Mouse (Mus musculus): Measurements from ENCODE around the gene Tspan5.

The Tspan5 gene

DNA sequence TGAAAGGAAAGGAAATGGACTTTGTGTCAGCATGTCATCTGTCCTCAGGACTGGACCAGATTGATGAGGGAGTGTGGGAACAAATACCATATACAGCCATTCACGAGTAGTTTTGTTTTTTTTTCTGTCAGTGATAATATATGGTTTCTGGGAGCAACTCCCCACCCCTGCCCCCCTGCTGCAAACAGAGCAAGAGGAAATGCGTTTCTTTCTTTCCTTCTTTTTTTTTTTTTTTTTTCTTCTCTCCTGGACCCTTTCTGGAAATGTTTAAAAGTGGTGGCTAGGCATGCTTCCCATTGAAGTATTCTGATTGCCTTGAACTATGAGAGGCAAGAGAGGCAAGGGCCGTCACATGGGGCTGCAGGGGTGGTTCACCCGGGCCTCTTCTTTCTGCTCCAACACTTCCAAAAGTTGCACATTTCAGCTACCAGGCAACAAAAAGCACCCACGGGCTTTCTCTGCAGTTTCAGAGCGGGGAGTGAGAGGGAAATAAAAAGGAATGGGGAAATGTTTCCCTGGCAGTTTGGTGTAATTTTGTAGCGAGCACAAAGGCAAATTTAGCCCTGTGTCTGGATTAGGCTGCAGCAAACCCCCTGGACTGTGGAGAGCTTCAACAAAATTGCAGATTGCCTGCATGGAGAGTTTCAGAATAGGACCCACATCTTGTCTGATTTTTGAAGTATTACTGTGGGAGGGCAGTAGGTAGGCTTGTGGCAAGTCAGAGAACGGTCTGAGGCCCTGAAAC is 2.2 kb downstream of the Tspan5 start:
- no peak for DNase-seq (ENCODE audit: low spot score)

DNA sequence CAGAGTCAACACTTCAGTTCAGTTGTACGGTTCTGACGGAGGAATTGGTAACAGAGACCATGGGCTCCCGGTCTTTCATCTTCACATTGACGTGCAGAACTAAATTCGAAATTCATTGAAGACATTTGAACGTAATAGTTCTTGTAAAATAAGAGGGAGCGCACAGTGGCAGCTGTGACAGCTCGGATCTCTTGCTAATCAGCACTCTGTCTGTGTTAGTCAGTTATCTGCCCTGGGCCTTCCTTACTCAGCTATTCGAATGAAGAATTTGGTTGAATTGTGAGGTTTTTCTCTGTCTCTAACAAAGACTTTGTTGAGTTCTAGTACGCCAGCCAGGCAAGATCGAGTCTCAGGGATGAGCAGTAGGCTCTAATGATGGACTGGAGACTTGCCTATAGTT is 3.1 kb downstream of the Tspan5 start:
- no peak for DNase-seq (ENCODE audit: low spot score)

DNA sequence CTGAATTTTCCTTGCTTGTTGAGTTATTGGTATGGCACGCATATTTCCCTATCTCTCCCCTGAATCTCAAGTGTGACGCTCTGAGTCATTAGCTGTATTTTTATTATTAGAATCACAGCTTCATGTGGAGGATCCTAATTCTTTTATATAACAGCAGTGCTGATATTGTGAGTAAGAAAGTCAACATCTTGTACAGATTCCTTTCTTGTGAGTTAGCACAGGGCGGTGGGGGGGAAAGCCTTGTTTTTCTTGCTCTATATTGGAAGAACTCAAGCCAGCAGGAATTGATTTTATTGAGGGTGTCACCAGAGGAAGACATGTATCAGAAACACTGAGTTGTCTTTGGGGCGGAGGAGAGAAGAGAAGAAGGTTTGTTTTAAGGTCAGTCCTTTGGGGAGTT is 3.6 kb downstream of the Tspan5 start:
- DNase-seq (ENCODE audit: low spot score) = no peak

DNA sequence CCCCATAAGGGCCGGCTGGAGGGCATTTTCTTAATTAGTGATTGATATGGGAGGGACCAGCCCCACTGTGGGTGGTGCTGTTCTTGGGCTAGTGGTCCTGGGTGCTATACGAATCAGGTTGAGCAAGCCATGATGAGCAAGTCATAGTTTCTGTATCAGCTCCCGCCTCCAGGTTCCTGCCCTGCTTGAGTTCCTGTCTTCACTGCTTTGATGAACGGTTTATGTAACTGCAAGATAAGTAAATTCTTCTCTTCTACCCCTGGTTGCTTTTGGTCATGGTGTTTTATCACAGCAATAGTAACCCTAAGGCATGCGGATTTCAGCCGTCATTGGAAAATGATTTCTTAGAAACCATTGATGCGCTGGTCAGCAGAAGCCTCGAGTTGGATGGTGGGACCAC is 4.6 kb downstream of the Tspan5 start:
- DNase-seq (ENCODE audit: low spot score) = no peak

DNA sequence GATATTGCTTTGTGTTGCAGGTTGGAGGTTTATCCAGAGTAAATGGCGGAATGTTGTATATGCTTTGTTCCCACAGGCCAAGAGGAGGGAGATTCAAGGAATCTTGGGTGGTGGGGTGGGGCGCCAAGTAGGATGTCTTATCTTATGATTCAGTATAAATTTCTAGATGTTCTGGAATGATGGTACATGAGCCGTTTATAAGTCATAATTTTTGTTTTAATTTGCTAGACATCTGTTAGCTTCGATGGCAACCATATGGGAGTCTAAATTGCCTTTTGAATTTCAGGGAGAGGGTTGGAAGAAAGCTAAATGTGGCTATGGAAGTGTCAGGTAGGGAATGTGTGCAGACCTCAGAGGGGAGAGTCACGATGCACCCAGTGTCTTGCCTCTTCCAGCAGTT is 5.0 kb downstream of the Tspan5 start:
- DNase-seq (ENCODE audit: low spot score) = no peak

DNA sequence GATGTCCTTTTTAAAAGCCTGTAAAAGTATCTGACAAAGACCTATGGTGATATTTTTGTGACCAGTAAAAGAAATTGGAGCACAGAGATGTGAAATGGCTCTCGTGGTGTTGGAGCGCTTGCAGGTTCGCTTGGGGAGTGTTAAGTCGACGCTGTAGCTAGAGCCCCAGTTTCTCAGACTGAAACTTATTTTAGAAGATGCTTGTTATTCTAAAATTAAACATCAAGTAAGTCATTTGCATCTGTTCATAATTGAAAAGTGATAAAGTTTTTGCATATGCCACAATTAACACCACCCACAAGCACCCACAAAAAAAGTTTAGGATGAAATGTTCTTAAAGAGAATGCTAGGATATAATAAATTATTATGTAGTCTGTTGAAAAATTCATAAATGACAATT is 6.0 kb downstream of the Tspan5 start:
- DNase-seq (ENCODE audit: low spot score) = no peak

DNA sequence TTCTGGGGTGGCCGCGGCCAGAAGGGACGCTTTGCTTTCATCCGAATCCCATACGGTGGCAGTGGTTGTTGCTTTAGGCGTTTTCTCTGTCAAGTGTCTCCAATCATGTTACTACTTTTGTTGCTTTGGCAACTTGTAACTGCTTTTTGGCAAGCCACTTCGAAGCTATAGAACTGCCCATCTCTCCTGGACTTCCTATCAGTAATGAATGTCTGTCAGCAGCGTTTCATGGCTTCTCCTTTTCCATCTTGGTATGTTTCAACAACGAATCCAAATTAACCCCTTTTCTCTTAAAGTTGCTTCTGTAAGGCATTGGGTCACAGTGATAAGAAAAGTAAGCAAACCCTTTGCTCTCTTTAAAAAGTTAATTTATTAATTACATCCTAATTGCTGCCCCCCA is 7.7 kb downstream of the Tspan5 start:
- no peak for DNase-seq (ENCODE audit: low spot score)

DNA sequence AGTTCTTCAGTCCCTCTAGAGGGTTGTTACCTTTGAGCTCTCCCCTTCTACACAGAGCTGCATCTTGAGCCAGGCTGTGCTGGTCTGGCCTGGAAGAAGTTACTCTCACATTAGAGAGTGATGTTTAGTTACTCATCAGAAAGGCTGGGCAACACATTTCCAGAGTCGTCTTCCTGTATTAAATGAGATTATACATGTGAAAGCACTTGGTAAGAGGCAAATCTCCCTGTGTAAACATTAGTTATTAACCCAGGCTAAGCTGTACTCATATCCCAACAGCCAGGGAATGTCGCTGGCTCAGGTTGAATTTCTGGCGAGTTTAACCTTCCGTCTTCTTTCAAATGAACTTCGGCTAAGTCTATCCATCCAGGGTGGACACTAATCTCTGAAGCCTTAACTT is 9.3 kb downstream of the Tspan5 start:
- DNase-seq (ENCODE audit: low spot score) = no peak

DNA sequence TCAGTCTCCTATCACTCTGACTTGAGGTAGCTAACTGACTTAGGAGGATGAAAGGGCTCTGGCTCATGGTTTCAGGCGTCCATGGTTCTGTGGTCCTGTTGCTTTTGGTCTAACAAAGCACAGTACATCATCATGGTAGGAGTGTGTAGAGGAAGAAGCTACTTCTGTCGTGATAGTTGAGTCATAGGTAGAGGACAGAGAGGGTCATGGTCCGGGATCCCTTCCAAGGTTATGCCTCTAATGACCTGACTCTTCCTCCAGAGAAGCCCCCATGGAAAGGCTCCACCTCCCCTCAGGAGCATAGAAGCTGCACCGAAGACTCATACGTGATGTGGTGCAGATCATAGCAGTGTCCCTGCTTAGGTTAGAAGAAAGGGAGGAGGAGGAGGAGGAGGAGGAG is 10.1 kb downstream of the Tspan5 start:
- DNase-seq (ENCODE audit: low spot score) = no peak

DNA sequence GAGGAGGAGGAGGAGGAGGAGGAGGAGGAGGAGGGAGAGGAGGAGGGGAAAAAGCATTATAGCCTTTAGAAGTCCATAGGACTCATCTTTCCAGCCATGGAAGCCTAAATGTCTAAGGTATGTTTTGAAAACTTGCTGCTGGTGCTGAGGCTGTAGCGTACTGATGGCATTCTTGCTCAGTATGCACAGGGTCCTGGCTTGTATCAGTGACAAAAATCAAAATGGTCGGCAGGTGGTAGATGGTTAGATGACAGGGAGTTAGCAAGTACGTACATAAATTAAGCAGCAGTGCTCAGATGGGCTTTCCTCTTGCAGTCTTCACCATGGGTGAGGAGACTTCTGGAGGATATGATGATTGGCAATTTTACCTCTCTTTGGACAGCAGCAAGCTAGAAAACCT is 10.8 kb downstream of the Tspan5 start:
- DNase-seq (ENCODE audit: low spot score) = no peak

DNA sequence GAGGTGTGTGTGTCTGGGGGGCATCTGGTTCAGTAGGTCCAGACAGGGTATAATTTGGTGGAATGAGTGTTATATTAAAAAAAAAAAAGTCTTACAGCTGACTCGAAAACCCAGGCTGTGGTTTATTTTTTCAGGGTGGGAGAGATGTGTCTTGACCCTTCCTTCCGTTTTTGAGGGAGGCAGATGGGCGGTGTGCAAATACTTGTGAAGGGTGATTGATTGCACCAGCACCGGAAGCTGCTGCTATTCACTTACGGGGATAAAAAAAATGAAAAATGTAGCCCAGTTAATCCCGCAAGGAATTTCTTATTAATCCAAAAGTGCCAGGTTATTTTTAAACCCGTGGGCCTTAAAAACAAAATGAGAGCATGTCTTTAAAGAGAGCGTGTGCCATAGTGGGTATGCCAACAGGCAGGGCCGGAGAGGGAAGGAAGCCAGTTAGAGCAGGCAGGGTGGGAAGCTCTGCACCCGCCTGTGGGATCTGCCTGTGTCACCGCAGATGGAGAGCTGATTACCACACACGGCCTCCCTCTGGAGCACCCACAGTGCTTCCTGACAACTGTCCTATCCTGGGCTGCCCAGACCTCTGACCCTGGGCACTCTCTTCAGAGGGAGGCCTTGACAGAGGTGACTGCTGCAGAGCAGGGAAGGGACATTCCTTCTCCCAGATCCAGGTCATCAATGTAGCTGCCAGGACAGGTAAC is 11.3 kb downstream of the Tspan5 start:
- DNase-seq (ENCODE audit: low spot score) = no peak

DNA sequence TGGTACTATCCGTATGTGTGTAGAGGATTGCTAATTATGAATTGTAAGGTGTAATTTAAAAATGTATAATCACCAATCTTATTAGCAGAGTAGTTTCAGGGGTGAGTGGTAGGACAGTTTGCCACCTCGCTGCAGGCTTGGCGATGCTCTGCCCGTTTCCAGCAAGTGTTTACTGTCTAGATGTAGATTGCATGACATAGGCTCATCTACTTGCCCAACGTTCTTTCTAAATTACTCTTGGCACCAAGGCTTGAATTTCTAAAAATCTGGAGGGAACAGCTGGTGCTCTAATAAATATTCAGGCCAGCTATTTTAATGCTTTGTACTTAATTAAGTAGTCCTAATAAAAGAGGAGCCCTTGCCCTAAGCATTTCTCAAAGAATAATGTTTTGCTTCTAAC is 12.3 kb downstream of the Tspan5 start:
- DNase-seq (ENCODE audit: low spot score) = no peak

DNA sequence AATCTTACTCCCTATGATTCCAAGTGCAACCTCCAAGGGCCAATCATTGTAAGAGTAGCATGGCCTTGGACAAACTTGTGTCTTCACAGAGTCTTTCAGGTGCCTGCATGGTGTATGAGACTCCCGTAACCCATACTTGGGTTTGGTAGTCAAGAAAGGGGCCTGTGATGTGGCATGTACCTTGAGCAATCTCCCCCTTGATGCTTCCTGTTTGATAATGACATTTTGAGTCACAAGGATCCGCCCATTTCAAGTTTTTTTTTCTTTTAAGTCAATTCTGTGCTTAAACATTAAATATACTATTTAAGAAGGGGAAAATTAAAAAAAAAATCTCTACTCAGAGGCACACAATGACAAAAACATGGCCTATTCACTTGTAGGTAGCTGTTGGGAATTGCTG is 15.3 kb downstream of the Tspan5 start:
- DNase-seq (ENCODE audit: low spot score) = no peak

DNA sequence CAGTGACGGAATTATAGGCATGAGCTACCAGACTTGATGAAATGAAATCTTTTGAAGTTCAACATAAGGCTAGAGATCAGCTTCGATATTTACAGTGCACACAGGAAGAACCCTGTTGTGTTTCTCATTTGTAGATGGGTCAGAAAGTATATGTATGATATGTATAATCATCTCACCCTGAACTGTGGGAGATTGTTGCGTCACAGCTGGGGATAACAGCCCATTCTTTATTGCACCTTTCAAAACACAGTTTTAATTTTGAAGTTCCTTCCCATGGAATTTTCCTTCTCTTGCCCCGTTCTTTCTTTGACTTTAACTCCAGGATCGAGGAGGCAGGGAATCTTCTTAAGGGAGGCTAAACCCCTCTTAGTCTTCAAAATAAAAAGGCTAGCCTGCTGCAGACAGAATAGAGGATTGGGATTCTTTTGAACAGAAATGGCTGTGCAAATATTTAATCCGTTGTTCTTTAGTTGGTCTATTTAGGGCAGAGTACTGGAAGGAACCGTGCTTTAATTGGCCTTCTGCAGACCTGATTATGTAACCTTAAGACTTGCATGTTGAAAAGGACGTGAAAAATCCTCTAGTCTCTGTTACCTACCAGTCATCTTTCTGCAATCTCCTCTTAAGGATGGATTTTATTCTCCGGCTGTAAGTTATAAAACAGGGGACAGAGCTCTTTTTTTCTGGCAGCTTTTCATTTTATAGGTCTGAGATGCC is 18.1 kb downstream of the Tspan5 start:
- DNase-seq (ENCODE audit: low spot score) = no peak

DNA sequence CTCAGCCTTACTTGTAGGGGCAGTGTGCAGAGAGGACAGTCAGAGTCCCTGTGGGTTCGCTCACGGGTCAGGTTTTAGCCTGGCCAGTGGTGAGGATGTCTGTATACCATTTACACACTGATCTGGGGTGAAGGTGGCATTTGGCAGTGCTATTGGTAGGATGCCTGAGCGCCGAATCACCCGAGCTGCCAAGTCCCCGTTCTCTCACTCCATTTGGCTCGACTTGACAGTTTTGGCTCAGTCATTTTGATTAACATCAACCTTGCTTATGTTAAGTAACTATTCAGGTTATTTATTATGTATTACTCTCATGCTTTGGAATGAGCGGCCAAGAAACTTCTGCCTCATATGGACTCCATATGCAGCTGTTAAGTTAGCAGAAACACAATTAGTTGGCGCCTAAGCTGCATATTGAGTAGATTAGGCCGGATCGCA is 18.7 kb downstream of the Tspan5 start:
- DNase-seq (ENCODE audit: low spot score) = no peak

DNA sequence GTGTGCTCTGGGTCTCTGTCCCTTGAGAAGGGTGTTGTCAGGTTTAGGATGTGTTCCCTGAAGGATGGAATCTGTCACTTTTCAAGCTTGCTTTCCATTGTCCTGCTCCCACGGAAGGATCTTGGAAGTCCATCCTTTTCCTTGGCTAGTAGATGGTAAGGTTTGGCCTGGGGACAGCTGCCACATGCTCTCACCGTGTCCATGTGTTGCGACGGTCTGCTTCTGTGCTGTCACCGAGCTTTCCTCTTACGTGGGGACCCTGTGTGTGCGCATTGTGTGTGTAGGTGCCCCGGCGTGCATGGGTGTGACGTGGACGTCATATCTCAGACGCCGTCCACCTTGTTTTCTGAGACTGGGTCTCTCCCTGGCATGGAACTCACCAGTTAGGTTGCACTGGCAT is 19.5 kb downstream of the Tspan5 start:
- DNase-seq (ENCODE audit: low spot score) = no peak

DNA sequence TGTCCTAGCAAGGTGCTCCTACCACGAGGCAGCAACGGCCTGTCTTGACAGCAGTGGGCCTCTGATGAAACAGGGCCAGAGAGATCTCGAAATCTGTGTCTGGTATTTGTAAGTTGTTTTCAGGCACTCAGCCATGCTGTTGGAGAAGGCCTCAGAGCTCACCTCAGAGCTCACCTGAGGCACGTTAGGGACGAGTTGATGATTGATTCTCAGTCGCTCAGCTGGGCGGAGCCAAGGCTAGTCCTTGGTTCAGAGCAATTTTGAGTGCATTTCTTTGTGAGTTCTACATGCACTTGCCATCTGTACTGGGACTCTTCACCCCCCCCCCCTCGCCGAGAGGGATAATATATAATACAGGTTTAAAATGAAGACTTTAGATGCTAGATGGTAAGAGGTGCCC is 21.9 kb downstream of the Tspan5 start:
- no peak for DNase-seq (ENCODE audit: low spot score)

DNA sequence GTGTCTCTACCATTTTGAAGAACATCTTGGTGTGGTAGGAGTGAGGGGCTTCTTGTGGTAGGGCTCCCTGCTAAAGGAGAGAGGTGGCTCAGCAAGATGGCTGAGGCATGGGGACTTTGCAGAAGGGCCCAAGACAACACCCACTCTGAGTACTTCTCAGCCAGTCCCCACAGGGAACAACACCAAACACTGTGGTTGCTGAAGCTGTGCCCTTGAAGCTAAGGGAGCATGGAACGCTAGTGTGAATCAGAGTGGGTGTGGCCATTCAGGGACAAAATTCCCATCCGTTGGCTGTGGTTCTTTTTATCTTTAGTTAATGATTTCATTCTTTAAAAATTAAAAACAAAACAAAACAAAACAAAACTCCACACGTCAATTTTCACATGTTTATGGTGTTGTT is 22.8 kb downstream of the Tspan5 start:
- no peak for DNase-seq (ENCODE audit: low spot score)

DNA sequence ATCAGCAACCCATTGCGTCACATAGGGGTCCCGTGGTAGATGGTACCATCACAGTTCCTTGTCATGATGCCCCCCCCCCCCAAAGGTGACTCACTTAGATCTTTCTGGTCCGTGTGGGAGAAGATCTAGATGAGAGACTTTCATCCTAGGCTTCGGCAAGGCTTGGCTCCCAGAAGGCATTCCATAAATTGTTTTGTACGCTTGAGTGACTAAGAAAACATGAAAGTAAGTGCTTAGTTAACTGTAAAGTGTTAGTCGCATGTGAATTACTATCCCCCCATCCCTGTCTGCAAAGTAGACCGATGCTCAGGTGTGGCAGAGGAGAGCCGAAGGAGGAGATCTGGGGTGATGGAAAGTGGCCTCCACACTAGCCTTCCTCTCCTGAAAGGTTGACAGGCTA is 25.0 kb downstream of the Tspan5 start:
- no peak for DNase-seq (ENCODE audit: low spot score)

DNA sequence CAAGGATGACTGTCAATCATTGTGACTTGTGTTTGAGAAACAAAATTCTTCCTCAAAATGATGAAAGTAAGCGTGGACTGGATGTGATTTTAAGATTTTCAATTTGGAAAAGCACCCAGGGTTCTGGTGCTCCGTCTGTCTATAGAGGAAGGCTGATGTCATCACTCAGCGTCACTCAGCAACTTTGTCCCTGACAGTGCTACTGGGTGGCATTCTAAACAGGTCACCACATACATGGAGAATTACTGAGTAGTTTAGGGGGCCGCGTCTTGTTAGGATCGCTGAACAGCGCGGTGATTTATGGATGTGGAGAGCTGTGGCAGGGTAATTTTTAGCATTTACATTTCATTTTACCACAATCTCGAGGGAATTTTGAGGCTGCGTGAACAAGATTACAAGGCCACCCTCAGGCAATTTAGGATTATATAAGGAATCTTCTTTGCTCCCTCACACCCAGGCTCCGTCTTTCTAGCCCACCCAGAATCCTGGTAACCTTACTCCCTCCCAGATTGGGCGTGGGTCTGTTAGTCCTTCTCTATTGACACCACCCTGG is 26.6 kb downstream of the Tspan5 start:
- no peak for DNase-seq (ENCODE audit: low spot score)

DNA sequence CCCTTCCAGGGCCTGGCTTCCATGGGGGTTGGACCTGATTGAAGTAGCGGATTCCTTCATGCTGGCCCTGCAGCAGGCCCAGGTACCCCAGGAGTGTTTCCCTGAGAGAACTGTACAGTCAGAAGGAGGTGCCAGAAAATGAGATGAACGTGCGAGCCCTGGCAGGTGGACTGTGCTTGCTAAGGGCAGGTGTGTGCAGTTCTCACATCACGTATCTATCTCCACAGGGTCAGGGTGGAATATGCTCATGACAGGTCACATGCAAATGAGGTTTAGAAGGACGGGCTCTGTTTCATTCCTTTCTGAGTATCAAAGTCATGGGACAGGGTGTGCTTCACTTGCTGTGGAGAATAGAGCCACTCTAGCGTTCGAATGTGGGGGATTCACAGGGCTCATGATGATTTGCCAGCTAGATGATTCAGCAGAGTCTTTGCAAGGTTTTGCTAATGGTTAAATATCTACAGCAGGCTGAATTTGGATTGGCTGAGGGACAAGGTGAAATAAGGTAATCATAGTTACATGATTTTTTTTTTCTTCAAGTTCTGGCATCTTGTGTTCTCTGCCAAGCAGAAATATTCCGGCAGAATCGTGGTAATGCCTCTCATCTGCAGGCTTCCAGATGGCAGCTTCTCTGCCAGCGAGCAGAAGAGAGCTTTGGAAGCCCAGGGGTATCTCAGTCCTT is 28.8 kb downstream of the Tspan5 start:
- no peak for DNase-seq (ENCODE audit: low spot score)

DNA sequence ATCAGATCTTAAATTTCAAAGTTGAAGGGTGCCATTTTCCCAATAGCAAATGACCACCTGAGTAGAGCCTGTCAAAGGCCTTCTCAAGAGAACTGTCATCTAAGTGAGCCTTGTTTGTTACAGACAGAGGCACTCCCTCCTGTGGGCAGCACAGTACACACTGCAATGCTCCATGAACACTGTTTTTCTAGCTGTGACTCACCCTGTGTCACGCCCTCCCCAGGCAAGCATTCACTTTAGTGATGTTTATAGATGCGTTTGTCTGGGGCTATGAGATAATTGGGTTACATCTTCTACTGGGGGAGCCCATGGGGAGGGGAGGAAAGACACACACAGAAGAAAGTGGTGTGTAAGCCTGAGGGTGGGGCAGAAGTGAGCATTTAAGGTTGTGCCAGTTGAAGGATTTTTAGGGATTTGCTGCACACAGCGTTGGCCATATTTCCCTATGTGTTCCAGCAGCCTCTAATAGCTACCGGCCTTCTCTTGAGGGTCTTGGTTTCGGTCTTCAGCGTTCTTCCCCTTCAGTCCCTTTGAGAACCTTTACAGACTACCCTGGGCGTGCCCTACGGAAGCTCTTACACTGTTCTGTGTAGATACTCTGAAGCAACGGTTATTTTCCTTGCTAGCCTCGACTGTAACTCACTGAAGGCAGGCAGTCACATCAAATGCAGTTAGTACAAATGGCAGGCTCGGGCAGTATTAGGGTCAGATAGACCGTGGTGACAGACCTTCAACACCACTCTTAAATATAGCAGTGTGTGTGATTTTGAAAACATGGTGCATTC is 29.7 kb downstream of the Tspan5 start:
- no peak for DNase-seq (ENCODE audit: low spot score)

Data from ovary, postnatal 14 days (tissue).